Mouse (Mus musculus): Measurements from ENCODE around the gene Asb13. TPM values are rescaled to one million over a fixed set of nuclear protein-coding genes. Genes with fewer than 3 reads are reported as not detected.

Gene Asb13
- 14.1 TPM for polyA plus RNA-seq (2014; fragmentation: Illumina TruSeq; extraction: RNeasy Lipid Tissue Mini Kit (QIAGEN cat#74804); ENCODE audit: low read depth, low replicate concordance)

DNA sequence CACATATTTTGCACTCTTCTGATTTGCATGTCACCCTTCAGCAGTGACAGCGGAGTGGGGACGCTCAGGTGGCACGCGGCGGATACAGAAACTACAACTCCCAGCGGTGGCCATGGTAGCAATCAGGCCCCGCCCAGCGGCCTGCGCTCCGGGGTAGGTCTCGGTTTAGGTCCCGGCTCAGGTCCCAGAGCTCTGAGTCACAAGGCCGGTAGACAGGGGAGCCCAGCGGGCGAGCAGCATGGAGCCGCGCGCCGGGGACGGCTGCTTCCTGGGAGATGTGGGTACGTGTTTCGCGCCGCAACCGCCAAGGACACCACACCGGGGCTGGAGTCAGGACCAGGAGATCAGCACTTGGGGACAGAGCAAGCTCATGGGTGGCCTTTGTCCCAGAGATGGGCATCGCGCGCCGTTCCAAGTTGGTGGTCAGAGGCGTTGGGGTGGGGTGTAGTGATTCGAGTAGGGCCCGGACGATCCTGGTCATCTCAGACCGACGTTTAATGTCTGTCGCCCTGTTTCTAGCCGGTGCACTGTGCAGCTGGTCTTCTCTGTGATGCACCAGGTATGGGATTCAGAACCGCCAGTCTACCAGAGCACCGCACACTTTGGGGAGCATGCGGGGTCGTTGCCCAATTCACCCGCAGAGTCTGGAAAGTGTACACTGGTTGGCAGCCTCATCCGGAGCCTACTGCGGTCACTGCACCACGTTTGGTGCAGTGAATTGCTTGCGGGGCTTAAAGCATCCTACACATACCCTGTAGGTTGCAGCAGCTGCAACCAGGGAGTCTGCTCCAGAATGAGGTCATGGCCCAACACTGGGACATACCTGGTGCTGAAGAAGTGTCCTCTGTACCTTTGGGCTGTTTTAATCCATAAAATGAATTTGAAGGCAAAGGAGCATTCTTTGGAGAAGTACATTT lies at the start of gene Asb13:
Gene Asb13 (plus strand): TSS at position 138 of the 917 bp plus-strand sequence.

GRCm38 (mm10) chr13:3610795-3611438 lies 22.9 kb upstream of the Asb13 start, which contains the start of gene Fam208b:
Gene Fam208b (minus strand): TSS chr13:3611108.

Other genes starting within 250 kb of the Asb13 start
- gene Gdi2, start 96.0 kb upstream of the Asb13 start, polyA plus RNA-seq (2014; fragmentation: Illumina TruSeq; extraction: RNeasy Lipid Tissue Mini Kit (QIAGEN cat#74804); ENCODE audit: low read depth, low replicate concordance) = 311 TPM
- gene Fam208b, start 22.9 kb upstream of the Asb13 start, polyA plus RNA-seq (2014; fragmentation: Illumina TruSeq; extraction: RNeasy Lipid Tissue Mini Kit (QIAGEN cat#74804); ENCODE audit: low read depth, low replicate concordance) = 16.9 TPM
- gene Calml3, start 170.3 kb downstream of the Asb13 start, polyA plus RNA-seq (2014; fragmentation: Illumina TruSeq; extraction: RNeasy Lipid Tissue Mini Kit (QIAGEN cat#74804); ENCODE audit: low read depth, low replicate concordance) = 153 TPM
- gene Calm4, start 203.7 kb downstream of the Asb13 start, polyA plus RNA-seq (2014; fragmentation: Illumina TruSeq; extraction: RNeasy Lipid Tissue Mini Kit (QIAGEN cat#74804); ENCODE audit: low read depth, low replicate concordance) = not detected
- not detected for gene Calm5, start 220.1 kb downstream of the Asb13 start, polyA plus RNA-seq (2014; fragmentation: Illumina TruSeq; extraction: RNeasy Lipid Tissue Mini Kit (QIAGEN cat#74804); ENCODE audit: low read depth, low replicate concordance)

Data from adipose tissue, adult 10 weeks (tissue).